Mouse (Mus musculus): Measurements from ENCODE around the gene Katnal1. TPM values are rescaled to one million over a fixed set of nuclear protein-coding genes. Genes with fewer than 3 reads are reported as not detected.

Katnal1 gene
- total and polyA plus RNA-seq, 3 experiments = 3.2 to 10.1 (median 6.5) TPM

DNA sequence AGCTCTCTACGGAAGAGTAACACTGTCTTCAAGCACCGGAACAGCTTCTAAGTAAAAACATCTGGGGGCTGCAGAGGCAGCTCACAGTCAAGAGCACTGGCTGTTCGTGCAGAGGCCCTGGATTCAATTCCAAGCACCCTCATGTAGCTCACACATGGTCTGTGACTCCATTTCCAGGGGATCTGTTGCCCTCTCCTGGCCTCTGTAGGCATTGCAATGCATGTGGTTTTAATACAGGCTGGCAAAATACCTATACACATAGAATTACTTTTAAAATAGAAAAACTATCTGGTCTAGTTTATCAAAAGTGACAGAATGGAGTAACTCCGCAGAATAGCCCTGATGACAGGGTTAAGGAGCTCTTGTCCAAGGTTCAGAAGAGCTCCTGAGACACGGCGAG lies 49.9 kb downstream of the Katnal1 start:
- no peak for DNase-seq

DNA sequence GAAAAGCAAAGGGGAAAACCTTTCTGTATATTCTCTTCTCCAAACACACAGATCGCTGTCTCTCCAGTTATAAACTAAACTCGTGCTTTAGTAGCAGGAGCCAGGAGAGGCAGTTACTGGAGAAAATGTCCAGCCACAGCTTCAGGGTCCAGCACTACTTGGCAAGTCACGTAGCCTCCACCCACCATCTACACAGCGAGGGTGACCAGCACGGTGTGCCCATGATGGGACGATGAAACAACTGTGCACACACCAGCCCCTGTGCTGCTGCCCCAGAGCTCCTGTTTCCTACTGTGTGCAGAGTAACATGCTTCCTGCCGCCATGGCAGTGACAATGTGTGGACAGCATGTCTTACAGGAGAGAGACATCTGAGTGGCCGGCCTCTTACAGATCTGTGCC lies 56.0 kb downstream of the Katnal1 start:
- no peak for DNase-seq

DNA sequence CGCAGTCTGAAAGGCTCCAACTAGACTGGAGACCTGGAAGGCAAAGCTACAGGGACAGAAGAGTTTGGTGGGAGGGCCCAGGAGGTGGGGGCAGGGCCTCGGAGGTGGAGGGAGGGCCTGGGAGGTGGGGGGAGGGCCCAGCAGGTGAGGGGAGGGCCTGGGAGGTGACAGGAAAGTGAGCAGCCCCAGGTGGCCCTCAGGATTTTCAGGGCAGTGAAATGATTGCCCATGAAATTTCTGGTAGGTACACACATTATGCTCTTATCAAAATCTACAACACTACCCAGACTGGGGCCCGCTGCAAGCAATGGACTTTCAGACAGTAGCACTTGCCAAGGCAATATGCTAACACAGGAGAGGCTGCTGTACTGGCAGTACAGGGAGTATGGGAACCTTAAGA lies 59.5 kb downstream of the Katnal1 start:
- DNase-seq = no peak

DNA sequence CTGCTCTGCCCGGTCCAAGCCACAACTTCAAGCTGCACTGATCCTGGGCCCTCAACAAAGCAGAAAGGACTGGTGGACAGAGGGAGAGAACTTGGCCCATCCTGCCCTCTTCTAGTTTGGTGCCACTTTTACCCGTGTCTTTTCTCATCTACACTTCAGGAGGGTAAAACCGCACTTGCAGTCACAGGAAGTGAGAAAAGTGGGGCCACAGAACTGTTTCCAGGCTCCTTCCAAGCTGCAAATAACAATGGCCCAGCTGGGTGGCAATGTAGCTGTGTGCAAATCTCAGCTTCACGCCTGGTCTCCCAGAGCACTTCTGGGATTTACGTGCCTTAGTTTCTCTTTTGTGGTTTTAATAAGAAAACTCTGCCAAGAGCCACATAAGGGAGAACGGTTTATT lies 61.4 kb downstream of the Katnal1 start:
- no peak for DNase-seq

DNA sequence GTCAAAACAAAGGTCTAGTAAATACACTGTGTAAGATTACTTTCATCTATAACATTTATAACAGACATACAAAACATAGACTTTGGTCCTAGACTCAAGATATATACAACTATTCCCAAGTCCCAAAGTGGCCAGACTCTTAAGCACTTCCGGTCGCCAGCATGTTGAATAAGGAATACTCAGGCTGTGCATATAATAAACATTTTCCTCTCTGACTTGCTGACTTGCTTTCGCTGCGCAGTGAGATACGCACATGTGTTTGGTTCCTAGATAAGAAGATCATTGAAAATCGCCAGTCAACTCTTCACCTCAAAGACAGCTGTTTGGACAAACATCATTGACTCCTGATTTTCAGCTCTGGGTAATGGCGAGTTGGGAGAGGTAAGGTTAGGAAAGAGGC lies 61.9 kb downstream of the Katnal1 start:
- no peak for DNase-seq

GRCm38 (mm10) chr5:148866571-148866970 lies 62.5 kb downstream of the Katnal1 start:
- DNase-seq = no peak

- no peak for DNase-seq
These were observed 65.7 kb downstream of the Katnal1 start for GRCm38 (mm10) chr5:148863409-148863808.

DNA sequence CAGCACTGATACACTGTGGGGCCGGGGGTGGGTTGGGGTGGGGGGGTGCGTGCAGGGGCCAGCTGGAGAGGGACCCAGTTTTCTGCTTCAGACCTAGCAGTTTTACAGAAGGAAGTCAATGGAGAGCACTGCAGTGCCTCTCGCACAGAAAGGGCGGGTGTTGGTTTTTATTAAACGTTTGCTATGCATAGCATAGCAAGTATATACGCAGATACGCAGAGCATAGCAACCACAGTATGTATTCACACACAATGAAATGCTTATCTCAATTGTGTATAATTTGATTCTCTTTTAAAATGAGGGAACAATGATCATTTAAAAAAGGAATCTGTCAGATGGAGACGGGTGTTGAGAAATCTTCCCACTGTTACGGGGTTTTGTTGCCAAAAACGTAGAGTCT lies 66.3 kb downstream of the Katnal1 start:
- DNase-seq = no peak

DNA sequence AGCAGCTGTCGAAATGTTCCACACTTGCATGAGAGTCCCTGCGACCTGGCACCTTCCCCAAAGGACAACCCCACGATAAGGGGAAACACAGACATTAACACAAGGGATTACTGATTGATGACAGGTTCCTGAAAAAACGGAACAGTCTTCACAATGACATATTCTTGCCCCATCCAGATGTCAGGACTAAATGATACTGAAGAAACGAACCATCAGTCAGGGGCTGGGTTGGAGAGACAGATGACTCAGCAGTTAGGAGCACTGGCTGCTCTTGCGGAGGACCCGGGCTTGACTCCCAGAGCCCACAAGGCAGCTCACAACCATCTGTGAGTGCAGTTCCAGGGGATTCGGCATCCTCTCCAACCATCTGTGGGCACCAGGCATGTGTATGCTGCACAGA lies 67.0 kb downstream of the Katnal1 start:
- no peak for DNase-seq

GRCm38 (mm10) chr5:148857522-148857921 lies 71.6 kb downstream of the Katnal1 start:
- DNase-seq = no peak

- DNase-seq = no peak
These were observed 74.1 kb downstream of the Katnal1 start for GRCm38 (mm10) chr5:148855047-148855446.

GRCm38 (mm10) chr5:148854166-148854565 lies 75.0 kb downstream of the Katnal1 start:
- no peak for DNase-seq

DNA sequence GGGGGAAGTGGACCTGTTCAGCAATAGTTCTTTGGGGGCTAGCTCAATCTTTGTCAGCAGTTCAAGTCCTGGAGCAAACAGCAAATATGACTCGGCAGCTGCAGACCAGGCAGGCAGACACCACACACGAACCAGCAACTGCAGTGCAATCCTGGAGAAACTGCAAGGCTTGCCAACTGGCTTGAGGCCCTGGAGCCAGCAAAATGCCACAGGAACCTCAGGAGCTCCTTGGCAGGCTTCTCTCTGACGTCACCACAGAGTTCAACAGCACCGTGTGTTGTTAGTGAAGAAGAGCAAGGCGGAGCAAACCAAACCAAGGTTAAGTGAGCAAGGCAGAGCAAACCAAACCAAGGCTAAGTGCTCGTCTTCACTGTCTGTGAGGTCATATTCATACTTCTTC lies 79.6 kb downstream of the Katnal1 start:
- no peak for DNase-seq

- no peak for DNase-seq
These were observed 82.1 kb downstream of the Katnal1 start for GRCm38 (mm10) chr5:148847032-148847431.

DNA sequence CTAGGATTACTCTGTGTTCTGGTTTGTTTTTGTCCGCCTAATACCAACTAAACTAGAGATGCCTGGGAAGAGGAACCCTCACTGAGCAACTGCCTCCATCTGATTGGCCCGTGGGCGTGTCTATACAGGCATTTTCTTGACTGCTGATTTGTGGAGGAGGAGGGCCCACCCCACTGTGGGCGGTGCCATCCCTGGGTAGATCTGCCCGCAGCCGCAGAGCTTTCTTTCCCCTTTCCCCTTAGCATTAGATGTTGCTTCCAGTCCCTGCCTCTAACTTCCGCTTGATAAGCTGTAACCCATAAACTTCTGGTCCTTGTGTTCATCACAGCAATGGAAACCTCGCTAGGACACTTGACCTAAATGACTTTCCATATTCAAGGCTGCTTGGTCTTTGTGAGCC lies 92.1 kb downstream of the Katnal1 start:
- no peak for DNase-seq

- DNase-seq = peak; percentile 85
These were observed 97.4 kb downstream of the Katnal1 start for GRCm38 (mm10) chr5:148831596-148832257.

GRCm38 (mm10) chr5:148831141-148831547 lies 98.0 kb downstream of the Katnal1 start:
- peak; percentile 45 for DNase-seq

DNA sequence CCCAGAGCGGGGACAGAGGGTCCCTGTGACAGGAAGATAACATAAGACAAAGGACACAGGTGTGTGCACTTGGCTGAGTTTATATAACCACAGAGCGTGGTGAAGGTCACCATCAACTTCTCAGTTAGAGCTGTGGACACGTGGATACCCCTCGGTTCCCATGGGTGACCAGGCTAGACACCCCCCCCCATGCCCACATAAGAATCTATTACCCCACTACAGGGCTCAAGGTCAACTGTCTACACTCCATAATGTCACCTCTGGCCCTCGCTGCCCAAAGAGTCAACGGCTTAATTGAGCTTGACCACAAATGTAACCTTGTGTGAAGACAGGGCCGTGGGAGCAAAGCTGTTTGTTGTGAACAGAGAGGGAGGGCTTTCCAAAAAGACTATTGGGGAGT lies 103.4 kb downstream of the Katnal1 start:
- no peak for DNase-seq

- DNase-seq = no peak
These were observed 106.3 kb downstream of the Katnal1 start for GRCm38 (mm10) chr5:148822772-148823171.

Other genes with a start within 250 kb of the Katnal1 start
- 1 to 10 TPM; 6.3 to 6.5 TPM for gene Gm42791, start 65.8 kb upstream of the Katnal1 start, total RNA-seq (2021)
- not detected in 2 replicates for gene Gm42791, start 65.8 kb upstream of the Katnal1 start, polyA plus RNA-seq (2012; rRNA removed)

All from adrenal gland, adult 2 months (tissue).